Mouse (Mus musculus): Measurements from ENCODE around the gene Tmem161b.
"Not testable (repeated sequence)": the region's sequence is repeated elsewhere in the genome, so short reads cannot be mapped to it uniquely, and the experiment has no call there.

Tmem161b gene

GRCm38 (mm10) chr13:84221820-84222681 is at the start of gene Tmem161b:
Gene Tmem161b (plus strand): TSS chr13:84222296.
- DNase-seq (ENCODE audit: low spot score), result peak; percentile 74

GRCm38 (mm10) chr13:84185835-84186234 is 36.3 kb upstream of the Tmem161b start:
- DNase-seq (ENCODE audit: low spot score), result not testable (repeated sequence)

- no peak for DNase-seq (ENCODE audit: low spot score)
Measured at GRCm38 (mm10) chr13:84192723-84193122, 29.4 kb upstream of the Tmem161b start.

- no peak for DNase-seq (ENCODE audit: low spot score)
Measured at GRCm38 (mm10) chr13:84222682-84222992, 541 bp downstream of the Tmem161b start.

DNA sequence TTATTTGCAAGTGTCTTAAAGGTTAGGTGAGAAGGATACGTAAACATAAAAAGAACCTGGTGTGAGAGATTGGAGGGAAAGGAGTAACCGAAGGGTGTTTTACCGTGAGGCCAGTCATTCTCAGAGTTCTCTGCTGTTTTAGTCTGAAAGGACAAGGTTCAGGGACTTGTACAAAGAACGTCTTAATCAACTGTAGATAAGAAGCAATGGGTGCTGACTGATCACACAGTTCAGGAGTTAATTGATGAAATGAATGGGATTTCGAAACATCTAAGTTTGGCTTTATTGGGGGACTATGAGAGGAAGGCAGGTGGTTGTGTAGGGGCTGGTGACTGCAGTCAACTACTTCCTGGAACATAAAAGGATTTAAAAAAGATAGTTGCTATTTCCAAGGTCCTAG is 922 bp downstream of the Tmem161b start:
- DNase-seq (ENCODE audit: low spot score), result no peak

GRCm38 (mm10) chr13:84234019-84234418 is 11.9 kb downstream of the Tmem161b start:
- no peak for DNase-seq (ENCODE audit: low spot score)

DNA sequence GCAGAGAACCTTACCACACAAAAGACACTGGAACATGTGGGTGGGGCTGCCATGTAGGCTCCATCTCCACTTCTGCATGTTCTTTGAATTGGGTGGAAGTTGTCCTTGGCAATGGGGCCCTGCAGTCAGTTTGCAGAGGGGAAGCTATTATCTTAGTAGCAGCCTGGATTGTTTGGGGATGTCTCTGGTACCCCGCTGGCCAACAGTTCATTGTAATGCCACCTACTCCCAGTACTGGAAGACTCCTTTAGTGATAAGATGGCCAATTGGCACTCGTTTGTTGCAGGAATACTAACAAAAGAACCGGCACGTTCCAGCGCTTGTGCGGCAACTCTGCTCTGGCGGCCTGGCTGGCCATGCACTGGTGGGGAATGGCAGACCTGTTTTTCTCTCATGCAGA is 14.7 kb downstream of the Tmem161b start:
- DNase-seq (ENCODE audit: low spot score), result no peak

DNA sequence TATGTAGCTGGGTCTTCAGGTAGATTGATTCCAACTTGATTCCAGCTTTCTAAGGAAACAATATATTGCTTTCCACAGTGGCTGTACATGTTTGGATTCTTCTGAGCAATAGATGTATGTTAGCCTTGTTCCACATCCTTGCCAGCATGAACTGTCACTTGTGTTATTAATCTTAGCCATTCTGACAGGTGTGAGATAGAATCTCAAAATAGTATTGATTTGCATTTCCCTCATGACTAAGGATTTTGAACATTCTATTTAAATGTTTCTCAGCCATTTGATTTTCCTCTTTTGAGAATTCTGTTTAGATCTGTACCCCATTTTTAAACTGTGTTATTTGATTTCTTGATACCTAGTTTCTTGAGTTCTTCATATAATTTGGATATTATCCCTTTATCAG is 16.1 kb downstream of the Tmem161b start:
- DNase-seq (ENCODE audit: low spot score), result no peak

- no peak for DNase-seq (ENCODE audit: low spot score)
Measured at GRCm38 (mm10) chr13:84248065-84248464, 26.0 kb downstream of the Tmem161b start.

DNA sequence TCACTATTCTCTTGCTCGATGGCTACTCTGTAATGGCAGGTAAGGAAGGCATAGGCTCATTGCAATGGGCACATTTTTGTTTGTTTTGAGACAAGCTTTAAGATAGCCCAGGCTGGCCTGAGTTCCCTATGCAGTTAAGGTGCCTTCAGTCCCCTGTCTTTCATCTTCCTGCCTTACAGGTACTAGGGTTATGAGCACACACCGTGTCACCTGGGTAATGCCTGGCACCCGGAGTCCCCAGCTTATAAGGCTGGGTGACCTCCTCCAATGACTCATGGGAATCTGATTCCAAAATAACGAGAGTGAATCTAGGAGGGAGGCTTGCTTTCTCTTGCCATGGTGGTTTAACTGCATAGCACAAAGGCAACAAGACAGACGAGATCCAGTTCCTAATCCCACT is 29.2 kb downstream of the Tmem161b start:
- no peak for DNase-seq (ENCODE audit: low spot score)

DNA sequence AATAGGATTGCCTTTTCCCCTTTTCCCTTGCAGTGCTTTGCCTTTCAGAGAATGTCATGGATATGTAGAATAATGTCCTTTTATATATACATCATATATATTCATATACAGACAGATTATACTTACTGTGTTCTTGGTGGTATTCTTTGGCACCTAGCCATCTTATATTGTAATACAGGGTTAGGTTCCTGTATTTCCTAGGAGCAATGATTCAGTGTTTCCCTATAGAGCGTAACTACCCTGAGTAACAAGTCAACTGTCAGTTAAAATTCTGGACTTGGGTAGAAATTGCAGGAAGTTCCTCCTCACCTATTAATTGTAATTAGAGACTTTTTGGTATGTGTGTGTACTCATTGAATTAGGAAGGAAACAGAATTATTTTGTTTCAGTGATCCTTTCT is 33.0 kb downstream of the Tmem161b start:
- no peak for DNase-seq (ENCODE audit: low spot score)

GRCm38 (mm10) chr13:84264418-84264817 is 42.3 kb downstream of the Tmem161b start:
- DNase-seq (ENCODE audit: low spot score), result not testable (repeated sequence)

DNA sequence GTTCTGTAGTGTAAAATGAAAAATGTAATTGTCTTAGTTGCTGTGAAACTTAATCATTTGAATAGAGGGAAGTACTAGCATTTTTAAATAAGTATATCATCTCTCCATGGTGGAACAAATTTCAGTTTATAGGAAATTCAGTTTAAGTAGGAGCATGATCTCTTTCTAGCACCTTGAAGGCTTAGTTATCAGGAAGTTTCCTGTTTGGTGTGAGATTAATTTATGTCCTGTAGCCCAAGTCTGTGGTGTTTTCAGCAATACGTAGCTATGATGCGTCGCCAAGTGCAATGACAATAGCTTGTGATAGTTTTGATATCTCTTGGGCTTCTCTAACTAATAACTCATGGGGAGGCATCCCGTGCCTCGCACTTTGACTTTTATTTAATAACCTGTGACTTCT is 54.1 kb downstream of the Tmem161b start:
- DNase-seq (ENCODE audit: low spot score), result no peak

DNA sequence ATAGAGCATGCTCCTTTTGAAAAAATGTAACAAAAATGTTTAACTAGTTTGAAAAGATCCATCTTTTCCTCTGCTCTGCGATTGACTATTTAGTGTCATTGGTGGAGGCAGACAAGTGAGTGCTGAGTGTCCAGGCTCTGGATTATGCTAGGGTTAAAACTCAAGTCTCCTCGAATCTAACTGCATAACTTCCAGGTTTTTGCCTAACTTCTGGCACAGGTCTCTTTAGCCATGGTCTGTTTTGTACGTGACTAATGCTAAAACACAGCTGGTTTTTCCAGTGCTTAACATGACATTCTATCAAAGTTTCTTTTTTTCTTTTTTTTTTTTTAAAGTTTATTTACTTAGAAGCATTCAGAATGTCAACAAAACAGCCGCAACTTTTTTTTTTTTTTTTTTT is 58.3 kb downstream of the Tmem161b start:
- no peak for DNase-seq (ENCODE audit: low spot score)

DNA sequence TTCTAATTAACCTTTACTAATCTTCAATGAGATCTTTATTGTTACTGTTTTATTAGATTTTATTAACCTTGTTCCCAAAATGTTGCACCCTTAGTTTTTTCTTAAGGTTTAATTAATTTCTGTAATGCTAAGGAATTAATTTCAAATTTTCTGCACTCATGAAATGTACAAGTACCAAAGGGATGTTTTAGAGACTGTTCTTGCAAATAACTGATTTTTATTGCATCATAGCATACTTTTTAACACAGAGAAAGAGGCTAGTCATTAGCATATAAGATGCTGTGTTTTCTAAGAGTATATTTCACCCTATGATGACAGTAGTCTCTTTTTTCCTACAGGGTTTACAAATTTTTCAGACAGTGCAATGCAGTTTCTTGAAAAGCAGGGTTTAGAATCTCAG is 60.9 kb downstream of the Tmem161b start:
- DNase-seq (ENCODE audit: low spot score), result no peak

DNA sequence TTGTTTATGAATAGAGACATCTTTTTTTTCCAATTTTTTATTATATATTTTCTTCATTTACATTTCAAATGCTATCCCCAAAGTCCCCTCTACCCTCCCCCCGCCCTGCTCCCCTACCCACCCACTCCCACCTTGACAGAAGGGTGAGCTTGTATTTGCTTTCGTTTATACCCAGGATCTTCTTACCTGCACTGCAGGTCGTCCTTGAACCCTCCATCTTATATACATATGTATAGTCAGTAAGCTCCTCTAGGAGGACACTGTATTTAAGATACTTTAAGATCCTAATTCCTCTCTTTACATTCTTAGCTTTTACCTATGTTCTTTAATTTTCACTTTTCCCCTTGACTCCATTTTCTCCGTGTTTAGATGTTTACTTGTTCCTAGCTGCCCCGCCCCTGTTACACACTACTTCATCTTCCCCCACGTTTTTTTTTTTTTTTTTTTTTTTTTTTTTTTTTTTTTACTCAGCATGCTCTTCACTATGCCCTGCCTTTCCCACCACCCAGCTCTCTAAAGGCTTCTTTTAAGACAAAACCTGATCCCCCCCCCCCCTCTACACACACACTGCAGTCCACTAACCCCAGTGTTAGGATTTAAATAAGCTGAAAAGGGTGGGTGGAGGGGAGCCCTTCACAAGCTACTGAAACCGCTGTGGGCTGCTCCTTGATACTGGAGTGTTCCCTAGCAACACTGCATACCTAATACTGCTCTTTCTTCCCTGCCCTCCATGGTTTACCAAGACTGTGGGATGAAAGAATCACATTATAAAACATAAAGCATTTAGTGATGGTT is 62.9 kb downstream of the Tmem161b start:
- DNase-seq (ENCODE audit: low spot score), result no peak

DNA sequence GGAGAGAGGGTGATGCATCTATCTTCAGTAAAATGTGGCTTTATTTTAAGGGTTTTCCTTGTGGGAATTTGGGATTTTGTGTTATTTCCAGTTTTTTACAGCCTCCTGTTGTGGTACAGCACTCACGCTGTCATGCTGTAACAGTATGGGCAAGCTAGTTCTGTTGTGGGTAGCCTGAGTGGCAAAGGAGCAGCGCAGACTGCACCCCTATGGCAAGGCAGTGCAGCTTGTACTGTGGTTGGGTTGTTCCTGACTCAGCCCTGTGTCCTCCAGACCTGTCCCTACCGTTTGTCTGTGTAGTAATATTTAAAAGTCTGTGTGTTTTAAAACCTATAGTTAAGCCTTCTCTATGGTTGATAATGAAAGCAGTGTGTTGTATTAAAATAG is 63.5 kb downstream of the Tmem161b start:
- DNase-seq (ENCODE audit: low spot score), result no peak

GRCm38 (mm10) chr13:84299445-84300053 is 77.5 kb downstream of the Tmem161b start:
- no peak for DNase-seq (ENCODE audit: low spot score)

- DNase-seq (ENCODE audit: low spot score), result no peak
Measured at GRCm38 (mm10) chr13:84343272-84343671, 121.2 kb downstream of the Tmem161b start.

- DNase-seq (ENCODE audit: low spot score), result no peak
Measured at GRCm38 (mm10) chr13:84343691-84344495, 121.8 kb downstream of the Tmem161b start.

DNA sequence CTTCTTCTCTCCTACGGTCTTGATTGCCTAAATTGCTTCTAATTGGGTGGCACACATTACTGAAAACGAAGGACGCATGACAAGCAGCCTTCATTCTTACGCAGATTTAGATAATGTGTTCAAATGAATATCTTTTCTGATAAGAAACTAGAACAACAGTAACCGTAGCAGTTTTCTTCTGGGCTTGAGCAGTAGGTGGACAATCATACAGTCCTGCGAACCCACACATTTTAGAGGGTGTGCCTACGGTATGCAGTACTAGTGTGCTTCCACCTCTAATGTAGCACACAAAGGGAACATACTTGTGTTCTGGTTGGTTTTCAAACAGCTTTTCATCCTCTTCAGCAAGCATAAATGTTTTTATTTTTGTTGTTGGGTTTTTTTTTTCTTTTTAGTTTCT is 122.6 kb downstream of the Tmem161b start:
- no peak for DNase-seq (ENCODE audit: low spot score)

- DNase-seq (ENCODE audit: low spot score), result no peak
Measured at GRCm38 (mm10) chr13:84345114-84345513, 123.0 kb downstream of the Tmem161b start.
